Mouse (Mus musculus) thymus, adult 2 months (tissue): ENCODE measurements around the gene Spats2. TPM values are rescaled to one million over a fixed set of nuclear protein-coding genes. Genes with fewer than 3 reads are reported as not detected.
"Not testable (repeated sequence)": the region's sequence is repeated elsewhere in the genome, so short reads cannot be mapped to it uniquely, and the experiment has no call there.

ENCODE experiments used
- DNase-seq: peaks from one replicate; pipeline ENCODE4 v3.0.0; 2021
- H3K27ac ChIP-seq: fragments of 200-500 bp; 2 replicates; pipeline ENCODE4 v1.5.1; 2012; ENCODE audit warnings: low read length, control low read depth; ENCODE audit not compliant: control insufficient read depth, insufficient read depth
- H3K27me3 ChIP-seq: fragments of 200-500 bp; 2 replicates; pipeline ENCODE4 v1.6.1; 2012; ENCODE audit warnings: mild to moderate bottlenecking, low read length, moderate library complexity, mixed read lengths; ENCODE audit not compliant: control insufficient read depth, insufficient read depth
- H3K36me3 ChIP-seq: fragments of 200-500 bp; 2 replicates; pipeline ENCODE4 v1.6.1; 2012; ENCODE audit warnings: mild to moderate bottlenecking, low read length, moderate library complexity; ENCODE audit not compliant: control insufficient read depth, insufficient read depth
- H3K4me1 ChIP-seq: fragments of 200-500 bp; replicated peaks from 2 replicates; pipeline ENCODE4 v1.6.1; 2012; ENCODE audit warnings: low read length; ENCODE audit not compliant: control insufficient read depth, insufficient read depth
- H3K4me3 ChIP-seq: fragments of 200-500 bp; 2 replicates; pipeline ENCODE4 v1.5.1; 2012; ENCODE audit warnings: mild to moderate bottlenecking, low read length, control low read depth, moderate library complexity; ENCODE audit not compliant: control insufficient read depth, insufficient read depth
- CTCF ChIP-seq: fragments of 200-500 bp; IDR thresholded peaks from 2 replicates; pipeline ENCODE4 v1.5.1; 2012; ENCODE audit warnings: mild to moderate bottlenecking, control low read depth, low read length, moderate library complexity, borderline replicate concordance; ENCODE audit not compliant: control insufficient read depth, poor library complexity, insufficient read depth; ENCODE audit errors: extremely low read depth
- POLR2A ChIP-seq: fragments of 200-500 bp; IDR thresholded peaks from 2 replicates; pipeline ENCODE4 v1.6.1; 2012; ENCODE audit warnings: mild to moderate bottlenecking, low read length, control low read depth, moderate library complexity; ENCODE audit not compliant: control insufficient read depth, poor library complexity, insufficient read depth; ENCODE audit errors: extremely low read depth
- WGBS: fragments of 180-500 bp; shearing (Covaris S2); methylation state at CpG from one replicate; pipeline ENCODE4 v1.1.7; 2018; 5-methylcytosine and 5-hydroxymethylcytosine counted together
- polyA plus RNA-seq: library from polyadenylated mRNA; depleted of rRNA; stranded (reverse); fragments of >200 nt; gene quantifications from 2 replicates; pipeline ENCODE4 v1.2.3, GENCODE M21; 2012

Spats2 gene
- polyA plus RNA-seq, 1 experiment, result 11.8 TPM

DNA sequence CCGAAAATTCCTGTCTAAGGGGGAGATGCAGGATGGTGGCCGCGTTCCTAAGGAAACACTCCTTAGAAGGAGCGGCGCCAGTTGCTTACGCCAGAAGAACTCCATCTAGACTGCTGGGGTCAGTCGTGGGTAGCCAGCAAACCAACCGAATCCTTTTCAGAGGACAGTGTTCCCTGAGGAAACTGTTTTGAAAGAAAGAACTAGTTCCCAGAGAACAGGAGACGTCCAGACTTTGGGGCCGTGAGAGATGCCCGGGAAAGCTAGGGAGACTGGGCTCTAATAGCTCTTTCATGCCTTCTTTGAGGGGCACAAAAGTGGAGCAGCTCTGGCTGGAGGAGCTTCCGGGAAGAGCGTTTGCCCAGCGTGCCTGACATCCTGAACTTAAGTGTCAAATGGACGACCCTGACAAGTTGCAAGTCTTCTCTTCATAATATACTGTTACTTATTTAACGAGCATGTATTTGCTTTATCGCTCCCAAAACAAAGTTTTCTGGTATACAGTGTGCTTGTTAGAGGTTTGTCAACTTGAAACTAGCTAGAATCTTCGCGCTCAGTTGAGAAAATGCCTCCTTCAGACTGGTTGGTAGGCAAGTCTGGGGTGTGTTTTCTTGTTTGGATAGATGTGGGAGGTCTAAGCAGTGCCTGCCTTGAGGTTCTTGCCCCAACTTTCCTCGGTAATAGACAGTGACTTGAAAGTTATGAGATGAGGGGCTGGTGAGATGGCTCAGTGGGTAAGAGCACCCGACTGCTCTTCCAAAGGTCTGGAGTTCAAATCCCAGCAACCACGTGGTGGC is 126.9 kb downstream of the Spats2 start:
- WGBS, result 5% methylated on average over 22 of the region's 22 CpGs
- DNase-seq, result no peak
- TF ChIP-seq CTCF, result no peak
- TF ChIP-seq POLR2A, result 0 out of 2 replicates have a peak, but pooled peaks have one; percentile 3
- peak overlapping the region; percentile 64 for H3K4me3 ChIP-seq
- peaks cover 6% of the 10 kb centered on the region for H3K36me3 ChIP-seq
- peak overlapping the region; percentile 74 for H3K27ac ChIP-seq
- H3K4me1 ChIP-seq, result peaks cover 14% of the 10 kb centered on the region
- no peaks in the 10 kb centered on the region for H3K27me3 ChIP-seq

DNA sequence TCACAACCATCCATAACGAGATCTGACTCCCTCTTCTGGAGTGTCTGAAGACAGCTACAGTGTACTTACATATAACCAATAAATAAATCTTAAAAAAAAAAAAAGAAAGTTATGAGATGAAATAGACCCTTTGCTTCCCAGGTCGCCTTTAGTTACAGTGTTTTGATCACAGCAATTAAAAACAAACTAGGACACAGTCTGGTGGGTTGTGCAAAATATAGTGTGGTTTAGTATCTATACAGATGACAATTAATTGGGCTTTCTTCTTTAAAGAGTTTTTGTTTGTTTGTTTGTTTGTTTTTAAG is 127.4 kb downstream of the Spats2 start:
- not testable (repeated sequence) for H3K27ac ChIP-seq, H3K36me3 ChIP-seq, DNase-seq, H3K4me3 ChIP-seq, H3K27me3 ChIP-seq
- H3K4me1 ChIP-seq, result peaks cover 14% of the 10 kb centered on the region
- 50% methylated on average over 2 of the region's 2 CpGs for WGBS

DNA sequence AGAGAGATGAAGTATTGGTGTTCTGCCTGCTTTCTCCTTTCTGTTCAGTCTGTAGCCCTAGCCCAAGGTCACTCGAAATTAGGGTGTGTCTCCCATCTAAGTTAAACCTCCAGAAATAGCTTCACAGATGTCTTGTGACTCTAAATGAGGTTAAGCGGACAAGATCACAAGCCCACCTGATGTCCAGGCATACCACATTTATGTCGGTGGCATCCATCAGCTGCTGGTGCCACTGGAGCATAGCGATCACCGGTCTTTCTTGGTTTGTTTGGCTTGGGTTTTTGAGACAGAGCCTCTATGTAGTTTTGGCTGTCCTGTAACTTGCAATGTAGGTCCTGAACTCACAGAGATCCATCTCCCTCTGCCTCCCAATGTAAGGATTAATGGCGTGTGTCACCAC is 128.1 kb downstream of the Spats2 start:
- WGBS, result 92% methylated on average over 6 of the region's 6 CpGs
- H3K36me3 ChIP-seq, result no peaks in the 10 kb centered on the region
- H3K27ac ChIP-seq, result no peak overlapping the region

DNA sequence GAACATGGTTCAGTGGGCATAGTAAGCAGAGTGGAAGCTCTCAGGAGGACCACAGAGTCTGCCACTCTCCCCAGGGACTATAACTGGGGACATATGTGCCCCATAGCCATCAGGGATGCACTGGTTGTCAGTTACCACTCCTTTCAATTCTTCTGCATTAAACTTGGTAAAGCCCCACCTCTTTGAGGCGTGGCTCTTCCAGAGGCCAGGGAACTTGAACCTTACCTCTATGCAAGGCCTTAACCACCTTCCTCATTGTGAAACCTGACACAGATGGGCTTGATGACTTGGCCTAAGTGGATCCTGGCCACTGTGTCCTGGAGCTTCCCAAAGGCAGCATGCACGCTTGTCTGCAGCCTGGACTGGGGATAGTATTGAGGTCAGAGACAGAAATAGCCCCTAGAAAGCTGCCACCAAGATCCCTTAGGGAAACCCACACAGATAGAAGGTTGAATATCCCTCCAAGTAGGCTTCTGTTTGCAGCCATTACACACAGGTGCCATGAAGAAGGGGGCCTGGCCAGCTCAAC is 128.8 kb downstream of the Spats2 start:
- Histone ChIP-seq H3K4me1 (peaks cover 16% of the 10 kb centered on the region), H3K36me3 (no peaks in the 10 kb centered on the region), H3K4me3 (no peak overlapping the region), H3K27me3 (no peaks in the 10 kb centered on the region), H3K27ac (no peak overlapping the region)
- DNase-seq, result no peak
- WGBS, result 94% methylated on average over 2 of the region's 2 CpGs
- TF ChIP-seq POLR2A (no peak), CTCF (no peak)

More for the DNA sequence above, 128.1 kb downstream of the Spats2 start:
- TF ChIP-seq CTCF (no peak), POLR2A (no peak)
- DNase-seq, result no peak
- Histone ChIP-seq H3K4me1 (peaks cover 14% of the 10 kb centered on the region), H3K4me3 (no peak overlapping the region), H3K27me3 (no peaks in the 10 kb centered on the region)

DNA sequence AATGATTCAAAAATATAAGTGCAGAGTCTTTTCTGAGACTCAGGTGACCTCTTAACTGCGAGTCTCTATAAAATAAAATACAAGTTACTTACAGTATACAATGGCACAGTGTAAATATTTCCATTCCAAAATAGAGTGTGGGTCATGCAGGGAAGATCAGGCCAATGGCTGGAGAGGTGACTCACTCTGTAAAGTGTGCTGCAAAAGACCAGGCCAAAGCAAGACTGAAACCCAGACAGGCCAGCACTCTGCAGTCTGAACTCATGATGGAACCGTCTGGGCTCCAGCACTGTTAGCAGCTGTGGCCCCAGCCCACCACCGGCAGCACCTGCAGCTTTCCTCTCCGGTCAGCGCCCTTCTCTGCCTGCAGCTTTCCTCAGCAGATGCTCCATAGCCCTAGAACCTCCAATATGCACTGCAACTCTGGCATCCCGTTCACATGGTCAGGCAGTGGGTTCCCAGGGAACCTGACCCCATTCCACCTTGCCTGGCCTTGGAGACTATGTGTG is 129.6 kb downstream of the Spats2 start:
- DNase-seq, result no peak
- Histone ChIP-seq H3K27ac (no peak overlapping the region), H3K36me3 (no peaks in the 10 kb centered on the region), H3K4me1 (peaks cover 15% of the 10 kb centered on the region), H3K27me3 (no peaks in the 10 kb centered on the region), H3K4me3 (no peak overlapping the region)
- 94% methylated on average over 6 of the region's 6 CpGs for WGBS
- no peak for TF ChIP-seq POLR2A
- no peak for TF ChIP-seq CTCF

DNA sequence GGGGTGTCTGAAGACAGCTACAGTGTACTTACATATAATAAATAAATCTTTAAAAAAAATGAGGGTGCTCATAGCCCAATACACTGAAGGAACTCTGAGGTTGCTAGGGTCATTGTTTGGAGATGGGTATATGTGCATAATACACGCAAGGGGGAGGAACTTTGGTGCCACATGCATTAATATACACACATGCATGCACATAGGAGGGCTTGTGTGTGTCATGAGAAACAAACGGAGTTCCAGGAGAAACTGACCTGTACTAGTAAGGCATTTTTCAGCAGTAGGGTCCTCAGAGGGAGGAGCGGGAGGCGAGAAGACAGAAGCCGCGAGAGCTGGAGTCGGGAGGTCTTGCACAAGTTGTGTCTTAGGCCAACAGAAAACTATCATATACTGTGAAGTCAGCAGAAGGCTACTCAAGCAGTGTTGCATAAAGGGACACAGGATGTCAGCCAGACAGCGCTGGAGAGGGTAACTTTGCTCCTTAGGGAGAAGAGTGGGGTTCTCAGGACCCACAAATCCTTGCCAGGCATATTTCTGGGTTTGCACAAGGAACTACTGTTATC is 133.5 kb downstream of the Spats2 start:
- H3K27me3 ChIP-seq, result no peaks in the 10 kb centered on the region
- 74% methylated on average over 8 of the region's 8 CpGs for WGBS
- no peak overlapping the region for H3K4me3 ChIP-seq
- peak overlapping the region; percentile 43; the same call in 1 of the 2 replicates for H3K27ac ChIP-seq
- H3K36me3 ChIP-seq, result no peaks in the 10 kb centered on the region
- DNase-seq, result no peak
- peaks cover 7% of the 10 kb centered on the region; the same call in 1 of the 2 replicates for H3K4me1 ChIP-seq
- TF ChIP-seq CTCF (no peak), POLR2A (no peak)

DNA sequence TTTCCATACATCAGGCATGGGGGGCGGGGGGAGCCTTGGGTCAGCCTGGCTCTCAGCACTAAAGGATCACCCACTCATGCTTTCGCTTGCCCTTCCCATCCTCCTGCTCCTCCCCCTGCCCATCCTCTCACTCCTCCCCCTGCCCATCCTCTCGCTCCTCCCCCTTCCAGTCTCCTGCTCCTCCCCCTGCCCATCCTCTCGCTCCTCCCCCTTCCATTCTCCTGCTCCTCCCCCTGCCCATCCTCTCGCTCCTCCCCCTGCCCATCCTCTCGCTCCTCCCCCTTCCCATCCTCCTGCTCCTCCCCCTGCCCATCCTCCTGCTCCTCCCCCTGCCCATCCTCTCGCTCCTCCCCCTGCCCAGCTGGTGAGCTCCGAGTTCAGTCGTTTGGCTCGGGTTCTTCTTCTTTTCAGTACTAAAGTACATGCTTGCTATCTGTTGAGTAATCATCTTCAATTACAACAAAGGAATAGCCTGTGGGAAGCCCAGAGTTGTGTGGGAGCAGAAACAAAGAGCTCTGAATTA is 134.1 kb downstream of the Spats2 start:
- WGBS, result 6% methylated on average over 8 of the region's 10 CpGs
- no peaks in the 10 kb centered on the region for H3K27me3 ChIP-seq
- peak overlapping the region; percentile 43; the same call in 1 of the 2 replicates for H3K27ac ChIP-seq
- no peak overlapping the region for H3K4me3 ChIP-seq
- no peak for TF ChIP-seq POLR2A
- H3K36me3 ChIP-seq, result no peaks in the 10 kb centered on the region
- H3K4me1 ChIP-seq, result peaks cover 7% of the 10 kb centered on the region; the same call in 1 of the 2 replicates
- DNase-seq, result peak; percentile 45
